In the genomic region with DNA sequence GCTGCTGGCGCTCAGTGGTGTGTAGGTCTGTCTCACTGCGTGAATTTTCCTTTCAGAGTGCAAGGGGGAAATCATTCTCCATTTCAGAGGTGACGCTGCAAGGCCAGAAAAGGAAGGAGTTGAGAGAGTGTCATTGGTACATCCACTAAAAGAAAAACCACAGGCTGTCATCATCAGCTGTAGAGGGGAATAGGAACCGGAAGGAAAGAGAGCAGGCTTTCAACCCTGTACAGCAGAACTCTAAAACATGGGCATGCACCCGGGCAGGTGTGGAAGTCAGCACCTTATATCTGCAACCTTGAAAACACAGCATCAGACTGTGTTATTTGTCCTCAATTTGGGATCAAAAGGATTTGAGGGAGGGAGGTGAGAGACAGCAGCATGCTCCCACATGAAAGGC, we compare ENCODE assay signal across 19 mouse cellular contexts. TPM values are rescaled to one million over a fixed set of nuclear protein-coding genes. Genes with fewer than 3 reads are reported as not detected.
DNase-seq lines count a peak whose midpoint lies in the region; ATAC-seq and TF ChIP-seq lines count a peak whose summit lies in the region.
"Had no signal": no experiment of that assay in that cellular context is flagged by ENCODE, and none has a peak within 500 bp of the region (broad histone marks: within the 10 kb centered on the region; RNA-seq: fewer than 3 reads in every experiment).

No protein-coding gene starts in this region.

- H3K4me2 ChIP-seq in intestine, postnatal 0 days (replicated peaks; ENCODE audit: low read depth), result no peak overlapping the region
- H3K4me2 ChIP-seq: liver, embryonic 12.5 days; lung, embryonic 15.5 days; neural tube, embryonic 13.5 days had no signal

- no peak for TF ChIP-seq CTCF in intestine, postnatal 0 days (IDR thresholded peaks at IDR 0.05; ENCODE audit: low read depth)

- H3K9ac ChIP-seq in intestine, postnatal 0 days (ENCODE audit: low read depth, low read length), result no peak overlapping the region
- H3K9ac ChIP-seq: liver, embryonic 12.5 days; lung, embryonic 15.5 days; neural tube, embryonic 13.5 days had no signal

- no peak overlapping the region for H3K27ac ChIP-seq in intestine, postnatal 0 days (ENCODE audit: low read depth, low read length)
- H3K27ac ChIP-seq: hindbrain, embryonic 10.5 days; layer of hippocampus, adult 2 months; limb, embryonic 10.5 days; liver, embryonic 12.5 days; lung, embryonic 15.5 days; neural tube, embryonic 13.5 days had no signal

- no peaks in the 10 kb centered on the region for H3K9me3 ChIP-seq in intestine, postnatal 0 days (ENCODE audit: control insufficient read depth)
- H3K9me3 ChIP-seq: hindbrain, embryonic 10.5 days; limb, embryonic 10.5 days; liver, embryonic 12.5 days; lung, embryonic 15.5 days; neural tube, embryonic 13.5 days had no signal

- ATAC-seq in hematopoietic stem cell, adult 5-6 weeks (replicated peaks in 1 of 2; ENCODE audit: insufficient read depth in 1 of 2, low FRiP score in 2 of 2, low TSS enrichment in 1 of 2, low read depth in 1 of 2, poor library complexity in 2 of 2, severe bottlenecking in 2 of 2), result peak; percentile 65 to 75; a peak in 3 of 4 replicates
- peak; percentile 76 for ATAC-seq in neutrophil, adult 5-6 weeks (ENCODE audit: extremely low read depth, insufficient number of reproducible peaks, low FRiP score, poor library complexity, severe bottlenecking)
- no peak for ATAC-seq in intestine, postnatal 0 days
- ATAC-seq: liver, embryonic 12.5 days had no signal

- H3K4me1 ChIP-seq in intestine, postnatal 0 days (replicated peaks; ENCODE audit: control insufficient read depth, insufficient read depth, low read length), result 0 out of 2 replicates have a peak, but pooled peaks cover 4% of the 10 kb centered on the region
- H3K4me1 ChIP-seq: hindbrain, embryonic 10.5 days; limb, embryonic 10.5 days; liver, embryonic 12.5 days; lung, embryonic 15.5 days; megakaryocyte, embryonic 14.5 days; neural tube, embryonic 13.5 days had no signal

- intact Hi-C loops in gastrocnemius, postnatal 36 days (cut with DNase I), result no loop called here

- 62% methylated on average over 5 of the region's 5 CpGs for WGBS in intestine, postnatal 0 days

- H3K4me3 ChIP-seq in intestine, postnatal 0 days (ENCODE audit: low read depth, low read length), result no peak overlapping the region
- H3K4me3 ChIP-seq: hindbrain, embryonic 10.5 days; layer of hippocampus, adult 2 months; limb, embryonic 10.5 days; liver, embryonic 12.5 days; lung, embryonic 15.5 days; megakaryocyte, embryonic 14.5 days; neural tube, embryonic 13.5 days had no signal

- no peaks in the 10 kb centered on the region for H3K36me3 ChIP-seq in intestine, postnatal 0 days (ENCODE audit: control insufficient read depth, insufficient read depth)
- H3K36me3 ChIP-seq: hindbrain, embryonic 10.5 days; limb, embryonic 10.5 days; liver, embryonic 12.5 days; lung, embryonic 15.5 days; neural tube, embryonic 13.5 days had no signal

- no peaks in the 10 kb centered on the region for H3K27me3 ChIP-seq in intestine, postnatal 0 days (replicated peaks; ENCODE audit: control insufficient read depth, insufficient read depth, low read length)
- H3K27me3 ChIP-seq: liver, embryonic 12.5 days; lung, embryonic 15.5 days; megakaryocyte, embryonic 14.5 days; neural tube, embryonic 13.5 days had no signal

- DNase-seq in CD4-positive helper T cell, adult 2 months (ENCODE audit: low read depth, low spot score), result peak; percentile 67
- DNase-seq in CD8-positive naive resting alpha-beta T cell, adult 2 months (ENCODE audit: low read depth in 2 of 2, low spot score in 2 of 2), result peak; percentile 13 to 43
- no peak for DNase-seq in layer of hippocampus, adult 18-20 months (ENCODE audit: low spot score in 2 of 2)
- no peak for DNase-seq in adrenal gland, postnatal 4 days (ENCODE audit: low spot score in 2 of 2)
- DNase-seq in gastrocnemius, postnatal 36 days, result no peak
- DNase-seq: adrenal gland, postnatal 25 days; cerebellum, adult 8-10 months; gastrocnemius, postnatal 25 days; right cerebral cortex, postnatal 14 days had no signal

RNA-seq across cellular contexts. Expression of a gene that starts 34.6 kb away (rescaled TPM):
- total RNA-seq in hematopoietic stem cell, adult 5-6 weeks (2017), result 9.5 and 24.3 TPM in 2 replicates
- total RNA-seq in neutrophil, adult 5-6 weeks (2017), result 731 and 761 TPM in 2 replicates
- polyA plus RNA-seq in intestine, postnatal 0 days (2015; fragmentation: Nextera tagmentation; extraction: Ambion mirVana), result 2.8 and 3.6 TPM in 2 replicates
- total RNA-seq in layer of hippocampus, adult 18-20 months (2021), result 100 to 1,000 TPM; 189 to 193 TPM
- 10 to 100 TPM; 18.3 to 22.9 TPM for total RNA-seq in adrenal gland, postnatal 4 days (2021)
- 10 to 100 TPM; 30.7 to 38.0 TPM for total RNA-seq in gastrocnemius, postnatal 36 days (2021)

Comparison
In these comparisons a context has a peak if more than half of its experiments do, and no peak if none do; other contexts are left out.
1. DNase-seq: peak in CD4-positive helper T cell, adult 2 months (single experiment) and CD8-positive naive resting alpha-beta T cell, adult 2 months (2 of 2); none in layer of hippocampus, adult 18-20 months (0 of 2), adrenal gland, postnatal 4 days (0 of 2) and gastrocnemius, postnatal 36 days (0 of 2).